Mouse (Mus musculus) forebrain, embryonic 11.5 days (tissue): ENCODE data around the gene AI854703. TPM values are rescaled to one million over a fixed set of nuclear protein-coding genes. Genes with fewer than 3 reads are reported as not detected.

Source experiments
- ATAC-seq: fragments of 200-750 bp; cut with Nextera tagmentation; replicated peaks from 2 replicates; pipeline ENCODE4 v1.8.0; 2017; ENCODE audit warnings: moderate TSS enrichment; ENCODE audit not compliant: low FRiP score
- DNase-seq: peaks from one replicate; pipeline ENCODE4 v3.0.0-alpha.2; 2017; ENCODE audit warnings: low spot score
- H3K27ac ChIP-seq: fragments of 300-500 bp; sonication (generic); 2 replicates; pipeline ENCODE4 v1.5.1; 2014; ENCODE audit warnings: low read depth, low read length
- H3K27me3 ChIP-seq: fragments of 300-500 bp; sonication (generic); 2 replicates; pipeline ENCODE4 v1.6.1; 2014; ENCODE audit warnings: mild to moderate bottlenecking, low read length, mixed read lengths; ENCODE audit not compliant: control insufficient read depth, insufficient read depth
- H3K36me3 ChIP-seq: fragments of 300-500 bp; sonication (generic); 2 replicates; pipeline ENCODE4 v1.6.1; 2014; ENCODE audit warnings: mild to moderate bottlenecking, low read length, moderate library complexity, mixed read lengths; ENCODE audit not compliant: control insufficient read depth, insufficient read depth
- H3K4me1 ChIP-seq: fragments of 300-500 bp; sonication (generic); replicated peaks from 2 replicates; pipeline ENCODE4 v1.6.1; 2014; ENCODE audit warnings: low read length, mixed read lengths; ENCODE audit not compliant: control insufficient read depth, insufficient read depth
- H3K4me2 ChIP-seq: fragments of 300-500 bp; sonication (generic); 2 replicates; pipeline ENCODE4 v1.6.1; 2014; ENCODE audit warnings: low read depth, mild to moderate bottlenecking, low read length, moderate library complexity, mixed read lengths; ENCODE audit not compliant: severe bottlenecking
- H3K4me3 ChIP-seq: fragments of 300-500 bp; sonication (generic); 2 replicates; pipeline ENCODE4 v1.5.1; 2014; ENCODE audit warnings: low read depth, low read length
- H3K9ac ChIP-seq: fragments of 300-500 bp; sonication (generic); 2 replicates; pipeline ENCODE4 v1.6.1; 2014; ENCODE audit warnings: low read length
- H3K9me3 ChIP-seq: fragments of 300-500 bp; sonication (generic); 2 replicates; pipeline ENCODE4 v1.6.1; 2016; ENCODE audit warnings: low read length, mixed read lengths; ENCODE audit not compliant: control insufficient read depth
- WGBS: fragments of 180-500 bp; shearing (Covaris S2); extraction: QIAGEN DNeasy Blood & Tissue Kit; methylation state at CpG from one replicate; pipeline ENCODE4 v1.1.7; 2014; 5-methylcytosine and 5-hydroxymethylcytosine counted together
- polyA plus RNA-seq: library from polyadenylated mRNA; unstranded; fragments of >200 nt; fragmentation: Nextera tagmentation; extraction: Ambion mirVana; gene quantifications from 2 replicates; pipeline ENCODE4 v1.2.1, GENCODE M21; 2014

The AI854703 gene
- polyA plus RNA-seq, 1 experiment from 2014 or later = 0.48 TPM

- no peaks in the 10 kb centered on the region for H3K4me1 ChIP-seq
- no peak overlapping the region for H3K9ac ChIP-seq
- no peak for DNase-seq
- no peaks in the 10 kb centered on the region for H3K9me3 ChIP-seq
- no peak overlapping the region for H3K4me2 ChIP-seq
- no peaks in the 10 kb centered on the region for H3K27me3 ChIP-seq
- no peak overlapping the region for H3K27ac ChIP-seq
- 76% methylated on average over 6 of the region's 6 CpGs for WGBS
- H3K36me3 ChIP-seq = no peaks in the 10 kb centered on the region
- no peak overlapping the region for H3K4me3 ChIP-seq
- ATAC-seq = no peak
These were observed 11.4 kb downstream of the AI854703 start for GRCm38 (mm10) chr6:48637811-48638500.

GRCm38 (mm10) chr6:48638553-48638952 is 12.0 kb downstream of the AI854703 start:
- ATAC-seq (no peak), DNase-seq (no peak)
- H3K36me3 ChIP-seq = no peaks in the 10 kb centered on the region
- no peaks in the 10 kb centered on the region for H3K4me1 ChIP-seq
- H3K9me3 ChIP-seq = no peaks in the 10 kb centered on the region
- H3K9ac ChIP-seq = no peak overlapping the region
- H3K27ac ChIP-seq = no peak overlapping the region
- no peaks in the 10 kb centered on the region for H3K27me3 ChIP-seq
- no peak overlapping the region for H3K4me2 ChIP-seq
- no peak overlapping the region for H3K4me3 ChIP-seq
- 80% methylated on average over 2 of the region's 2 CpGs for WGBS

- no peak overlapping the region for H3K4me2 ChIP-seq
- H3K9me3 ChIP-seq = no peaks in the 10 kb centered on the region
- H3K4me3 ChIP-seq = no peak overlapping the region
- no peak overlapping the region for H3K27ac ChIP-seq
- ATAC-seq (no peak), DNase-seq (no peak)
- H3K9ac ChIP-seq = no peak overlapping the region
- H3K27me3 ChIP-seq = no peaks in the 10 kb centered on the region
- no peaks in the 10 kb centered on the region for H3K36me3 ChIP-seq
- WGBS = 82% methylated on average over 6 of the region's 6 CpGs
- no peaks in the 10 kb centered on the region for H3K4me1 ChIP-seq
These were observed 14.8 kb downstream of the AI854703 start for GRCm38 (mm10) chr6:48641391-48641790.

- H3K27ac ChIP-seq = no peak overlapping the region
- no peaks in the 10 kb centered on the region for H3K9me3 ChIP-seq
- H3K27me3 ChIP-seq = no peaks in the 10 kb centered on the region
- H3K4me1 ChIP-seq = no peaks in the 10 kb centered on the region
- H3K9ac ChIP-seq = no peak overlapping the region
- no peak overlapping the region for H3K4me3 ChIP-seq
- H3K36me3 ChIP-seq = no peaks in the 10 kb centered on the region
- no peak overlapping the region for H3K4me2 ChIP-seq
- WGBS = 24% methylated on average over 4 of the region's 4 CpGs
- DNase-seq (no peak), ATAC-seq (no peak)
These were observed 16.3 kb downstream of the AI854703 start for GRCm38 (mm10) chr6:48642764-48643292.

GRCm38 (mm10) chr6:48645660-48646308 is 19.2 kb downstream of the AI854703 start:
- WGBS = 17% methylated on average over 12 of the region's 12 CpGs
- no peak overlapping the region for H3K4me3 ChIP-seq
- H3K9ac ChIP-seq = no peak overlapping the region
- DNase-seq = peak; percentile 80
- no peak overlapping the region for H3K4me2 ChIP-seq
- ATAC-seq = 0 out of 2 replicates have a peak, but pooled peaks have one; percentile 46
- H3K4me1 ChIP-seq = no peaks in the 10 kb centered on the region
- H3K27ac ChIP-seq = no peak overlapping the region
- no peaks in the 10 kb centered on the region for H3K36me3 ChIP-seq
- H3K27me3 ChIP-seq = no peaks in the 10 kb centered on the region
- H3K9me3 ChIP-seq = no peaks in the 10 kb centered on the region

- H3K36me3 ChIP-seq = no peaks in the 10 kb centered on the region
- H3K27me3 ChIP-seq = no peaks in the 10 kb centered on the region
- no peaks in the 10 kb centered on the region for H3K4me1 ChIP-seq
- DNase-seq (no peak), ATAC-seq (no peak)
- no peak overlapping the region for H3K27ac ChIP-seq
- no peak overlapping the region for H3K9ac ChIP-seq
- H3K4me3 ChIP-seq = no peak overlapping the region
- WGBS = 82% methylated on average over 4 of the region's 4 CpGs
- no peak overlapping the region for H3K4me2 ChIP-seq
- H3K9me3 ChIP-seq = no peaks in the 10 kb centered on the region
These were observed 19.7 kb downstream of the AI854703 start for GRCm38 (mm10) chr6:48646309-48646690.

- Histone ChIP-seq H3K4me3 (no peak within 1 kb of the TSS), H3K9ac (no peak within 1 kb of the TSS), H3K9me3 (no peaks in the 10 kb centered on the region), H3K27me3 (no peaks in the 10 kb centered on the region), H3K4me1 (no peaks in the 10 kb centered on the region), H3K4me2 (no peak within 1 kb of the TSS), H3K36me3 (no peaks in the 10 kb centered on the region), H3K27ac (no peak within 1 kb of the TSS)
- DNase-seq (no peak), ATAC-seq (no peak)
- WGBS = 53% methylated on average over 3 of the region's 3 CpGs
These were observed 20.4 kb downstream of the AI854703 start, which contains the start of gene Gimap8 for GRCm38 (mm10) chr6:48646995-48647394. Gene Gimap8, plus strand, starts transcription at chr6:48647234.

- 94% methylated on average over 2 of the region's 2 CpGs for WGBS
- Histone ChIP-seq H3K4me3 (no peak overlapping the region), H3K36me3 (no peaks in the 10 kb centered on the region), H3K9ac (no peak overlapping the region), H3K4me1 (no peaks in the 10 kb centered on the region), H3K9me3 (no peaks in the 10 kb centered on the region), H3K27ac (no peak overlapping the region), H3K27me3 (no peaks in the 10 kb centered on the region), H3K4me2 (no peak overlapping the region)
- DNase-seq (no peak), ATAC-seq (no peak)
These were observed 21.0 kb downstream of the AI854703 start for GRCm38 (mm10) chr6:48647611-48648010.
